Mouse (Mus musculus) embryonic facial prominence, embryonic 14.5 days (tissue): Measurements from ENCODE around the gene Gtf2h4. TPM values are rescaled to one million over a fixed set of nuclear protein-coding genes. Genes with fewer than 3 reads are reported as not detected.
A peak's percentile ranks its signal among the peaks of the same experiment; 100 is the strongest.

Source experiments
- ATAC-seq: fragments of 200-750 bp; cut with Nextera tagmentation; 2 replicates; pipeline ENCODE4 v1.8.0; 2017; ENCODE audit warnings: low read depth, moderate number of reproducible peaks, moderate TSS enrichment
- DNase-seq: peaks from one replicate; pipeline ENCODE4 v3.0.0-alpha.2; 2015; ENCODE audit warnings: low spot score
- H3K27ac ChIP-seq: fragments of 300-500 bp; sonication (generic); replicated peaks from 2 replicates; pipeline ENCODE4 v1.5.1; 2014; ENCODE audit warnings: low read depth, mild to moderate bottlenecking, low read length, moderate library complexity
- H3K27me3 ChIP-seq: fragments of 300-500 bp; sonication (generic); replicated peaks from 2 replicates; pipeline ENCODE4 v1.6.1; 2014; ENCODE audit warnings: low read length; ENCODE audit not compliant: control insufficient read depth, insufficient read depth
- H3K36me3 ChIP-seq: fragments of 300-500 bp; sonication (generic); 2 replicates; pipeline ENCODE4 v1.6.1; 2014; ENCODE audit warnings: low read length, mixed read lengths; ENCODE audit not compliant: control insufficient read depth, insufficient read depth
- H3K4me1 ChIP-seq: fragments of 300-500 bp; sonication (generic); 2 replicates; pipeline ENCODE4 v1.6.1; 2014; ENCODE audit warnings: antibody characterized with exemption, low read length; ENCODE audit not compliant: control insufficient read depth, insufficient read depth
- H3K4me2 ChIP-seq: fragments of 300-500 bp; sonication (generic); 2 replicates; pipeline ENCODE4 v1.6.1; 2014; ENCODE audit warnings: low read depth, mild to moderate bottlenecking, low read length, moderate library complexity, mixed read lengths
- H3K4me3 ChIP-seq: fragments of 300-500 bp; sonication (generic); 2 replicates; pipeline ENCODE4 v1.5.1; 2014; ENCODE audit warnings: low read depth, mild to moderate bottlenecking, low read length
- H3K9ac ChIP-seq: fragments of 300-500 bp; sonication (generic); 2 replicates; pipeline ENCODE4 v1.6.1; 2014; ENCODE audit warnings: low read depth, mild to moderate bottlenecking, low read length, moderate library complexity, mixed read lengths
- H3K9me3 ChIP-seq: fragments of 300-500 bp; sonication (generic); 2 replicates; pipeline ENCODE4 v1.6.1; 2016; ENCODE audit warnings: low read length; ENCODE audit not compliant: control insufficient read depth
- WGBS: fragments of 180-500 bp; shearing (Covaris S2); extraction: QIAGEN DNeasy Blood & Tissue Kit; methylation state at CpG from one replicate; pipeline ENCODE4 v1.1.7; 2014; 5-methylcytosine and 5-hydroxymethylcytosine counted together
- polyA plus RNA-seq: library from polyadenylated mRNA; unstranded; fragments of >200 nt; fragmentation: Nextera tagmentation; extraction: Ambion mirVana; gene quantifications from 2 replicates; pipeline ENCODE4 v1.2.1, GENCODE M21; 2014

Gtf2h4 gene
- polyA plus RNA-seq, 1 experiment from 2014 or later, result 35.3 TPM

- Histone ChIP-seq H3K4me2 (no peak overlapping the region), H3K36me3 (peaks cover 82% of the 10 kb centered on the region), H3K27me3 (no peaks in the 10 kb centered on the region), H3K4me3 (no peak overlapping the region), H3K27ac (no peak overlapping the region), H3K9me3 (peaks cover 5% of the 10 kb centered on the region; the same call in 1 of the 2 replicates), H3K4me1 (peaks cover 8% of the 10 kb centered on the region), H3K9ac (no peak overlapping the region)
- ATAC-seq, result no peak
- no peak for DNase-seq
- 72% methylated on average over 4 of the region's 4 CpGs for WGBS
Measured at GRCm38 (mm10) chr17:35692368-35692767, 18.8 kb upstream of the Gtf2h4 start.

GRCm38 (mm10) chr17:35691811-35692210 lies 18.3 kb upstream of the Gtf2h4 start:
- WGBS, result 86% methylated on average over 4 of the region's 4 CpGs
- no peak overlapping the region for H3K4me3 ChIP-seq
- no peak overlapping the region for H3K27ac ChIP-seq
- no peak overlapping the region for H3K9ac ChIP-seq
- no peak overlapping the region for H3K4me2 ChIP-seq
- no peaks in the 10 kb centered on the region for H3K27me3 ChIP-seq
- H3K9me3 ChIP-seq, result peaks cover 5% of the 10 kb centered on the region; the same call in 1 of the 2 replicates
- peaks cover 88% of the 10 kb centered on the region for H3K36me3 ChIP-seq
- ATAC-seq, result no peak
- H3K4me1 ChIP-seq, result peaks cover 2% of the 10 kb centered on the region
- DNase-seq, result no peak

GRCm38 (mm10) chr17:35689936-35690645 lies 16.6 kb upstream of the Gtf2h4 start:
- Histone ChIP-seq H3K4me2 (no peak overlapping the region), H3K4me1 (no peaks in the 10 kb centered on the region), H3K36me3 (peaks cover 95% of the 10 kb centered on the region), H3K9ac (no peak overlapping the region), H3K4me3 (no peak overlapping the region), H3K27ac (no peak overlapping the region), H3K9me3 (no peaks in the 10 kb centered on the region; the same call in 1 of the 2 replicates), H3K27me3 (no peaks in the 10 kb centered on the region)
- DNase-seq (no peak), ATAC-seq (no peak)
- 92% methylated on average over 18 of the region's 18 CpGs for WGBS

GRCm38 (mm10) chr17:35688347-35689175 lies 15.0 kb upstream of the Gtf2h4 start:
- DNase-seq (no peak), ATAC-seq (no peak)
- no peak overlapping the region for H3K9ac ChIP-seq
- no peak overlapping the region for H3K4me2 ChIP-seq
- no peaks in the 10 kb centered on the region for H3K27me3 ChIP-seq
- H3K36me3 ChIP-seq, result peaks cover 100% of the 10 kb centered on the region
- no peak overlapping the region for H3K27ac ChIP-seq
- no peak overlapping the region for H3K4me3 ChIP-seq
- no peaks in the 10 kb centered on the region for H3K4me1 ChIP-seq
- no peaks in the 10 kb centered on the region for H3K9me3 ChIP-seq
- 91% methylated on average over 25 of the region's 25 CpGs for WGBS

- Histone ChIP-seq H3K9me3 (no peaks in the 10 kb centered on the region), H3K27ac (no peak overlapping the region), H3K9ac (no peak overlapping the region), H3K4me2 (no peak overlapping the region), H3K36me3 (peaks cover 95% of the 10 kb centered on the region), H3K4me3 (no peak overlapping the region), H3K4me1 (no peaks in the 10 kb centered on the region), H3K27me3 (no peaks in the 10 kb centered on the region)
- ATAC-seq, result no peak
- no peak for DNase-seq
- WGBS, result 76% methylated on average over 9 of the region's 9 CpGs
Measured at GRCm38 (mm10) chr17:35685061-35685460, 11.5 kb upstream of the Gtf2h4 start.

- ATAC-seq (no peak), DNase-seq (no peak)
- WGBS, result 82% methylated on average over 13 of the region's 13 CpGs
- Histone ChIP-seq H3K4me1 (no peaks in the 10 kb centered on the region), H3K4me3 (no peak overlapping the region), H3K27me3 (no peaks in the 10 kb centered on the region), H3K4me2 (no peak overlapping the region), H3K36me3 (peaks cover 65% of the 10 kb centered on the region), H3K9ac (no peak overlapping the region), H3K9me3 (no peaks in the 10 kb centered on the region), H3K27ac (no peak overlapping the region)
Measured at GRCm38 (mm10) chr17:35681986-35682385, 8.4 kb upstream of the Gtf2h4 start.

- Histone ChIP-seq H3K9me3 (no peaks in the 10 kb centered on the region), H3K4me3 (no peak overlapping the region), H3K36me3 (peaks cover 51% of the 10 kb centered on the region), H3K27ac (no peak overlapping the region), H3K4me2 (no peak overlapping the region), H3K27me3 (no peaks in the 10 kb centered on the region), H3K4me1 (no peaks in the 10 kb centered on the region), H3K9ac (no peak overlapping the region)
- WGBS, result 14% methylated on average over 6 of the region's 6 CpGs
- DNase-seq (peak; percentile 70), ATAC-seq (peak; percentile 58; the same call in 1 of the 2 replicates)
Measured at GRCm38 (mm10) chr17:35680591-35680990, 7.1 kb upstream of the Gtf2h4 start.

- H3K4me1 ChIP-seq, result 0 out of 2 replicates have a peak, but pooled peaks cover 4% of the 10 kb centered on the region
- H3K4me3 ChIP-seq, result peak overlapping the region; percentile 56; the same call in 1 of the 2 replicates
Measured at GRCm38 (mm10) chr17:35672527-35672926, 1.0 kb downstream of the Gtf2h4 start.

More at GRCm38 (mm10) chr17:35672527-35672926, 1.0 kb downstream of the Gtf2h4 start:
- 79% methylated on average over 6 of the region's 6 CpGs for WGBS
- no peak overlapping the region for H3K9ac ChIP-seq
- peaks cover 12% of the 10 kb centered on the region; the same call in 1 of the 2 replicates for H3K36me3 ChIP-seq
- H3K4me2 ChIP-seq, result peak overlapping the region; percentile 79
- H3K9me3 ChIP-seq, result no peaks in the 10 kb centered on the region
- H3K27me3 ChIP-seq, result no peaks in the 10 kb centered on the region
- H3K27ac ChIP-seq, result no peak overlapping the region
- ATAC-seq, result no peak
- DNase-seq, result no peak
